Mouse (Mus musculus): ENCODE results near the gene Eif3d.

GRCm38 (mm10) chr15:77956404-77956901 lies 14.2 kb downstream of the Eif3d start, which contains the start of gene Foxred2:
- TF ChIP-seq CTCF (IDR thresholded peaks at IDR 0.05; ENCODE audit: low read depth, low read length) (no peak), GATA1 (IDR thresholded peaks at IDR 0.05; ENCODE audit: borderline replicate concordance, low read length) (no peak)
